Mouse (Mus musculus): ENCODE measurements at regions not wholly inside any gene's neighbourhood (a gene's known extent, or its start where the extent isn't known, plus 50 kb on each side); places are given as distances from the start of the nearest gene placed in this dataset.

DNA sequence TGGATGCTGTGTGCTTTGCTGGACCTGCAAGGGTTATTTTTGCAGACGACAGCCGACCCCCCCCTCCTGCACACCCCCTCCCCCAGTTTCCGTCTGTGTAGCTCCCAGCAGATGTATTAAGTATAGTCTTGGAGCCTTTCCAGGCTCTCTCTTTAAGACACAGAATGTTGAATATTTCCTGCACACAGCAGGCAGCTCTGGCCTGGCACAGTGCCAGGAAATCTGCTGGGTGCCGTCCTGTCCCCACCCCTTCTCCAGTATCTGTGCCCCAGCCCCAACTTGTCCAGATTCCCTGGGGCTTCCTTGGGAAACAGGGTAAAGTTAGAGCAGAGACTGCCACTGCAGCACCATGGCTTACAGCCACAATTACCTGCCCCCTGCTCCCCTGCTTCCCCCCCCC lies 263.4 kb downstream of the Sorl1 start:
- TF ChIP-seq POLR2A (IDR thresholded peaks at IDR 0.05; ENCODE audit: low read depth, low read length) (no peak), CTCF (conservative IDR thresholded peaks at IDR 0.05; ENCODE audit: insufficient read depth, insufficient read length, low read depth, low read length) (no peak)
